Mouse (Mus musculus) splenic B cell, adult 2 months (primary cell): ENCODE results near the gene Afap1l2.

Source experiments
- DNase-seq: peaks from one replicate; pipeline ENCODE4 v3.0.0-alpha.2; 2011; ENCODE audit warnings: low read depth, low spot score
- H3K27me3 ChIP-seq: 2 replicates; pipeline ENCODE4 v1.6.1; 2012; ENCODE audit warnings: mild to moderate bottlenecking, low read length, moderate library complexity, mixed read lengths; ENCODE audit not compliant: control insufficient read depth, poor library complexity, insufficient read depth, severe bottlenecking
- H3K36me3 ChIP-seq: 2 replicates; pipeline ENCODE4 v1.6.1; 2012; ENCODE audit warnings: mild to moderate bottlenecking, low read length, moderate library complexity, mixed read lengths; ENCODE audit not compliant: control insufficient read depth, poor library complexity, insufficient read depth, severe bottlenecking

The Afap1l2 gene

DNA sequence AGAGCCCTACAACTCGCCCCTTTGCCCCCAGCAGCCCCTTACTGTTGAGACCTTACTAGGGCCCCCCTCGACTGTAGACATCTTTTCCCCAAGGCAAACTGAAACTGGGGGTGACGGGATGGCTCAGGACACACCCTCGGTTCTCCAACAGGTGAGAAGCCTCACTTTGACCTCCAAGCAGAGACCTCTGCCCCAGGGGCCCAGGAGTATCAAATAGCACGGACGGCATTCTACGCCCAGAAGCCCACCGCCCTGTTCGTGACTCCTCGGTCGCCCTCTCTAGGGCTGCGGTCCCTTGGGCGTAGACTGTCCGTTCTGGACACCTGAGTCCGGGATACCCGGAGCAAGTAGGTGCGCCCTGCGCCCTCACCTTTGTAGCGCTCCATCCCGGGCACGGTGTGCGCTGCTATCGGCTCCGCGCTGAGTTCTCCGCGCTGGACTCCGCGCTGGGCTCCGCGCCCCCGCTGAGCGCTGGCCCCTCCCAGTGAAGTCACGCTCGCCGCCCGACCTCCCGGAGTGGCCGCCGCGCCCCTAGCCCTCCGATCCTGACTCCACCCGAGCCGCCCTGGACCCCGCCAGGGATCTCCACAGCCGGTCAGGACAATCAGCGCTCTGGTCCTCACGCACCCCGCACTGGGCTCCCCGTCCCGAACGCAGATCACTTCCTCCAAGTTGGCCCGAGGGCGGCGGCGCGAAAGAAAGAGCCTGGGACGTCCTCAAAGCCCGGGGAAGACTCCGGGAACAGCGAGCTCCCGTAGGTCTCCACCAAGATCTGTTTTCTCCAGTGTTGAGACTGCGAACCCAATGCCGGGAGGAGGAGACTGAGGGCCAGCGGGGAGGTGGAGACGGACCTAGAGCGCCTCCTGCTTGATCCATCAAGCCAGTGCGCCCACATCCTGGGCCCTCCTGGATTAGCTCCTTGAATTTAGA is at the start of gene Afap1l2:
TSS of gene Afap1l2 (minus strand) at position 448 of the 930 bp plus-strand sequence.
- no peaks in the 10 kb centered on the region; the same call in 1 of the 2 replicates for H3K27me3 ChIP-seq
- H3K36me3 ChIP-seq, result no peaks in the 10 kb centered on the region
- DNase-seq, result peak; percentile 20

DNA sequence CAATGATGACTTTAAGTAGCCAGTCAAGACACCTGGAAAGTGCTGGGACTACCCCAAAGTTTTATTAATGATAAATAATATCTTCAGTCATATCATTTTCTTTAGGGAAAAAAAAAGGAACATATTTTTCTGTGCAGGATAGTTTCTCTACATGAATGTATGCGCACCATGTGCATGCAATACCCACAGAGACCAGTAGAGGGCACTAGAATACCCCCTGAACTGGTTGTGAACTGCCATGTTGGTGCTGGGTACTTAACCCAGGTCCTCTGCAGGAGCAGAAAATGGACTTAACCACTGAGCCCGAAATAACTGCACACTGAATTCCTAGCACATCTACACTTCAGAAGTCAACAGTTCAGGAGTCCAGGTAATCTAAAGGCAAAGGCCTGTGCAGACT is 49.5 kb upstream of the Afap1l2 start:
- H3K27me3 ChIP-seq, result no peaks in the 10 kb centered on the region
- peak; percentile 31 for DNase-seq
- H3K36me3 ChIP-seq, result peaks cover 39% of the 10 kb centered on the region

DNA sequence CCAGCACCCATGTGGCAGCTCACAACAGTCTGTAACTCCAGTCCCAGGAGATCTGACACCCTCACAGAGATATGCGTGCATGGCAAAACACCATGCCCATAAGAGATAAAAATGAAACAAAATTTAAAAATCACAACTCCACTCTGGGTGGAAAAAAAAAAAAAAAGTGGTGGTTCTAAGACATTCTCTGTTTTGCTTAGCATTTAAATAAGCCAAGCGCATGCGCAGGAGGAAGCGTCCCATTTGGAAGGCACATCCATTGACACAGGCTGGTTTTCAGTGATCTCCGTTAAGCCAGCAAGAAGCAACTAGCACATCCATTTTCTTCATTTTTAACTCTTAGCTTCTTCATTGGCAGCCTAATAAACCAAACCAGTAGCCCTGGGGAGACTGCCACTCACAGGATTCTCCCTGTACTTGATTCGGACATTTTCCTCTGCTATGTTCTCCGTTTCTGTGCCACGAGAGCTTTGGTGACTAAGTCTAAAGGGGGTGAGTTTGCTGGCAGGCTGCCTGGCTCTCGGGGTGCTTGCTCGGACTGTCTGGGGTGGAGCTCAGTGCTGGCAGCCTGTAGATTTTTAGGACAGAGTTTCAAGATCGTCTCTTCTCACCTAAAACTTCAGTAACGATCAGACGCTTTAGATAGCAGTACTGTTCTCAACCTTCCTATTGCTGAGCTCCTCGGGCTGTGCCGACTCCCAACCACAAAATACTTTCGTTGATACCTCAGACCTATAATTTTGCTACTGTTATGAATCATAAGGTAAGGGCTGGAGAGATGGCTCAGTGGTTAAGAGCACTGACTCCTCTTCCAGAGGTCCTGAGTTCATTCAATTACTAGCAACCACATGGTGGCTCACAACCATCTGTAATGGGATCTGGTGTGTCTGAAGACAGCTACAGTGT is 47.4 kb upstream of the Afap1l2 start:
- H3K36me3 ChIP-seq, result peaks cover 40% of the 10 kb centered on the region
- no peak for DNase-seq
- no peaks in the 10 kb centered on the region for H3K27me3 ChIP-seq

DNA sequence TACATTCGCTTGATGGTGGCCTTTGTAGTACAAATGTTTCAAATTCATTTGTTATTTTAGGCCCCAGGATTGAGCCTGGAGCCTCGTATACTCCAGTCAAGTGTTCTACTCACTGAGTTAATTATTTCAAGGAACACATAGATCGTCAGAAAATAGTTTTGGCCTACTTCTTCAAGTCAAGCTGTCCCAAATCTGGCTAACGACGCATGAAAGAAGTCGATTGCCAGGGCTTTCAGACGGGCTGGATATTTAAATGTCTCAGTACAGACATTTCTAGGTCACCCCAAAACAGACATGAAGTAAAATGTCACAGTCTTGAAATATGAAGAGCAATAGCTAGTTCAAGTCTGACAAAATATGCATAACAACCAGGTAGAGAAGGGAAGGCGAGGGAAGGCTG is 44.9 kb upstream of the Afap1l2 start:
- no peak for DNase-seq
- Histone ChIP-seq H3K27me3 (no peaks in the 10 kb centered on the region), H3K36me3 (peaks cover 28% of the 10 kb centered on the region)

DNA sequence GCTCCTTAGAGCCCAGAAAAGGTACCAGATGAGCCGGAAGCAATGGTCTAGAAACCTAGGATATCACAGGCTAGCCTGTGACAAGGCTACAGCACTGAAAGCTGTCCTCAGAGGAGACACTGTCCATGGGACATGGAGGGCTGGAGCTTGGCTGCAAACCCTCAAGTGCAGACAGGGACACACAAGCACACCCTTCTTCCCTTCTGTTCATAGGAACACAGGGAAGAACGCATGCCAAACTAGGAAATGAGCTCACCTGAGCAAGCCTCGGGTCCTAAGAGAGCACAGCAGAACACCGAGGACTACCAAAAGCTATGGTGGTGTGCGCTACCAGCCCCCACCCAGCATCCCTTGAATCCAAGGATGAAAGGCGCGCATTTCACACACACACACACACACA is 44.0 kb upstream of the Afap1l2 start:
- H3K36me3 ChIP-seq, result peaks cover 24% of the 10 kb centered on the region
- H3K27me3 ChIP-seq, result no peaks in the 10 kb centered on the region

DNA sequence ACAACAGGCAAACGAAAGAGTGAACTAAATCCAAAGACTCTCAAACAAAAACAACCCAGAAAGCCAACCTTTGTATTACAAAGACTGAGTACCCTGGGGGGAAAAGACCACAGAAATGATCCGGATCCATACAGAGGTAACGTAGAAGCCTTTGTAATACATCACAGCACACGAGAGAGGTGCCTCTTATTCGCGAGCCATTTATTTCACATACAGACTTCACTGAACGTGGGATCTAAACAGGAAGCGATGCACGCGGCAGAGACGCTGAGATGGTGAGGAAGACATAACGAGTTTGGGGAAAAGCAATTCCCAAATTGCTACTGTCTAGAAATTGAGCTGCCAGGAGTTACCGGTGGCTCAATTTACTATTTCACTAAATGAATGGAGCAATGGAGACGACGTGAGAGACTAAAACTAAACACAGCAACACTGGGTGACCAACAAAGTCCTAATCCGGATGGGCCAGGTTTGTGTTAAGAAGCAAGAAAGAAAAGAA is 41.6 kb upstream of the Afap1l2 start:
- DNase-seq, result no peak
- Histone ChIP-seq H3K36me3 (peaks cover 25% of the 10 kb centered on the region), H3K27me3 (no peaks in the 10 kb centered on the region)

More for the DNA sequence above, 44.0 kb upstream of the Afap1l2 start:
- no peak for DNase-seq

DNA sequence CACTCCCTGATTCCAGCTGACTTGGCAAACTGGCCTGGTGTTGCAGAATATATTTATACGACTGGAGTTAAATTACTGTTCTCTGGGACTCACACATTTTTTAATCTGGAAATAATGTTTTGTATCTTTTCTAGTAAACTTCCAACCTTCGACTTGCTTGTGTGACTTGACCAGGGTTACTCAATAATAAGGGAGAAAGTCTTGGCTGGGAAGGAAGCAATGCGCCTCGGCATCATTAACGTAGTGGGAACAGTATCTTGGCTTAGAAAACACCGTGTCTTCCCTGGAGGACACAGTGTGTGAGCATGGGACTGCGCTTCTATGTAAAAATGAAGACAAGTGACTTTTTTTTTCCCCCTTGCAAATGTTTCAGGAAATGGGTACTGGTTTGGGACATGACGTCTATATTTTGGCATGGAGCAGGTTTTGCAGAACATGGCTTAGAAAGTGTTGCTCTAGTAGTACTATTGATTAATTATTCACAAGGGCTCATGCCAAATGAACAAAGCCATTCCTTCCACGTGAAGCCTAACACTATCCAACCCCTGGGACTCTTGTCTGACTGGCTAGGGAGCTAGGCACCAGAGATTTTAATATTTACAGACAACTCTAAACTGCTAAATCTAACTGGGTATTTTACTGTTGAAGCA is 39.8 kb upstream of the Afap1l2 start:
- H3K27me3 ChIP-seq, result no peaks in the 10 kb centered on the region
- peaks cover 22% of the 10 kb centered on the region for H3K36me3 ChIP-seq
- no peak for DNase-seq

DNA sequence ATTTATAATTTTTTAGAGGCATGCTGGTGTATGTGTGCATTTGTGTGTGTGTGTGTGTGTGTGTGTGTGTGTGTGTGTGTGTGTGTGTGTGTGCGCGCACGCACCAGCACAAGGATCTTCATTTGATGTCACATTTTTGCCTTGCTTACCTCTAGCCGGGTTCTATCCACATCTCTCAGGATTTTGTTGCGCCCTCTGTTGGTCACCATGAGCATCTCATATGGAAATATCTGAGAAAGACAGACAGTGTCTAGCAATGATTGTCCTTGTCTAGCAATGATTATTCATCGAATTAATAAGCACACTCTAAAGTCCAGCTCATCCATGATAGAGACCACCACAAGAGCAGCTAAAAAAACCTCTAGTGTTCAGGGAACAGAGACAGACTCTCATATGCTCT is 31.2 kb upstream of the Afap1l2 start:
- Histone ChIP-seq H3K36me3 (peaks cover 28% of the 10 kb centered on the region), H3K27me3 (no peaks in the 10 kb centered on the region)
- peak; percentile 63 for DNase-seq

DNA sequence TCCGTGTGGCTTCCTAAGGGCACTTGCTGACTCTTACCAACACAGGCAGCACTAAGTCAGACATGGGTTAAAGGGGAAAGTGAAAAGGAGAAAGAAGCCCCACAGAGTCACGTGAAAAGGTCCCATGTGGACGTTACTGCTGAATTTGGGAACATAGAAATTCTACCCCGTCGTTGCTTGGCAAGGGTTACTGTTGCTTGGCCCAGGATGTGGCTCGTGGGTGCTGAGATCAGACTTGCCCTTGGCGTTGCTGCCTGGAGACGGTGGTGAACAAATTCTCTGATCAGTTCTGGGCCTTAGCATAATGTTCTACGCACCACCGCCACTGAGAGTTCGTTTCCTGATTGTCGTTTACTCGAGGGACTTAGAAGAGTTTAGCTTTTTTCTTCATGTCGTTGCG is 28.8 kb upstream of the Afap1l2 start:
- Histone ChIP-seq H3K27me3 (no peaks in the 10 kb centered on the region), H3K36me3 (peaks cover 24% of the 10 kb centered on the region)
- no peak for DNase-seq

DNA sequence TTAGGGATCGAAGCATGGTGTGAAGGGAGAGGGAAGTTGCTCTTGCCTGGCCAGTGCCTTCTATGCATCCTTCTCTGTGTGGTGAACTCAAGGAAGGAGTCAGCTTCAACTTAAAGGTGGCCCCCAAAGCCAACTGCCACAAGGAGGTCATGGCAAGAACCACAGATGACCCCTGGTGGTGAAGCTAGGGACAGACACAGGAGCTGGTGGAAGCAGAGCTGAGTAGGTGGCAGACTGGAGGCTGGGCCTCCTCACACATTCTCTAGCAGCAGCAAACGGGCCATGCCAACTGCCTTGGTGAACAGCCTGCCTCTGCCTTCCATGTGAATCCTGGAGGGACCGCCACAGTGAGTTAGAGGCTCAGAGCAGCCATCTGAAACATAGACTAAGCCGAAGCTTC is 23.6 kb upstream of the Afap1l2 start:
- DNase-seq, result peak; percentile 72
- H3K36me3 ChIP-seq, result peaks cover under 1% of the 10 kb centered on the region
- H3K27me3 ChIP-seq, result no peaks in the 10 kb centered on the region

DNA sequence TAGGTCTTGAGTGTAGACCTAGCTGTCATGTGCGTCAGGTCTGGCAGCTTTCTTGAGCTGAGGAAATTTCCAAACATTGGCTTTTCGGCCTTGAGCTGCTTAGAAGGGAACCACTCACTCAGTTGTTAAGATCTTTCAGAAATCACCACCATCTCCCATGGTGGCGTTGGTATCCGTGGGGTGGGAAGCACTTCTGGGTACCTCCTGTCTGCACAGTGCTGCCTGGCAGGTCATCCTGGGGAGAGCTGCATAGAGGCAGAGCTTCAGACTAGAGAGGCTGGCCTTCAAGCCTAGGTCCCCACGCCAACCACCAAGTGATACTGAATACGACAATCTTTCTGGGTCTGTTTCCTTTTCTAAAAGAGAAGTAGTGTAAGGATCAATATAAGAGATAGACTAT is 21.4 kb upstream of the Afap1l2 start:
- H3K27me3 ChIP-seq, result no peaks in the 10 kb centered on the region
- no peak for DNase-seq
- no peaks in the 10 kb centered on the region; the same call in 1 of the 2 replicates for H3K36me3 ChIP-seq

DNA sequence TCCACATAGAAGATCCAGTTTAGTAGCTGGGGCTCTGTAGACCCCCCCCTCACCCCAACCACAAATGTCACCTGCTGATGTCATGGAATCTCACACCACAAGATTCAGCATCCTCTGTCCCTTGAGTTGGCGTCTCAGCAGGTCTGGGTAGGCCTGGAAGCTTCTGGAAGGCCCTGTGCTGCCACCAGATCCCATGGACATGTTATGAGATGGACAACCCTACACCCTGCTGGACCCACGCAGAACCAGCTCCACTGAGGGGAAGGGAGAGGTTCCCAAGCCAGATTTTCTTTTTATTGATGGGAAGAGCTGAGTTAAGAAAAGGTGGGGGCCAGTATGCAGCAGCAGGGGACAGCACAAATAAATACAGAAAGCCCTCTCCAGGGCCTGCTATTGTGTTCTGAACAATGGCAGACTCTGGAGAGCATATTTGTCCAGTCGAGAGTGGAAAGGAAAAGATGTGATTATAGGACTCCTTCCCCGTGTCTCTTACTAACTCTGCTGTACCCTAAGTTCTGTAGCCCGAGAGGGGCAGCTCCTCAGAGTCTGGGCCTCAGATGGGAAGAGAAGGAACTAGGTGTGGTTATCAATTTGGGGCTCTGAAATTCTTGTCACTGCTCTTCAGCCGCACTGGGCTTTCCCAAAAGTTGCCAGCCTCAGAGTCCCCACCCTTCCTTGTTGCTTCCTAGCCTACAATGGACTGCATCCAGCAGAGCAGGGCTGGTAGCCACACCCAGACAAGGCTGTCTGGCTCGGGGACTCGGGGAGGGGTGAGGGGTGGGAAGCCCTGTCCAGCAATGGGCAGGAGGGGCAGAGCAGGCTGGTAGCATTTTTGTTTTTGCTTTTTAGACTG is 20.5 kb upstream of the Afap1l2 start:
- H3K27me3 ChIP-seq, result no peaks in the 10 kb centered on the region
- no peak for DNase-seq
- no peaks in the 10 kb centered on the region; the same call in 1 of the 2 replicates for H3K36me3 ChIP-seq

DNA sequence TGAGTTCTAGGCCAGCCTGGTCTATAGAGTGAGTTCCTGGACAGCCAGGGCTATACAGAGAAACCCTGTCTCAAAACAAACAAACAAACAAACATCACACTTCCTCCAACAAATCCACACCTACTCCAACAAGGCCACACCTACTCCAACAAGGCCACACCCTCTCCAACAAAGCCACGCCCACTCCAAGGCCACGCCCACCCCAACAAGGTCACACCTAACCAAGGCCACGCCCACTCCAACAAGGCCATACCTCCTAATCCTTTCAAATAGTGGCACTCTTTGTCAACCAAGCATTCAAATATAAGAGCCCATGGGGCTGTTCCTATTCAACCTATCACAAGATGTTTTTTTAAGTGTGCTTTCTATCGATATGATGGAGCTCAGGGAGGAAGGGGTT is 18.5 kb upstream of the Afap1l2 start:
- H3K27me3 ChIP-seq, result no peaks in the 10 kb centered on the region
- H3K36me3 ChIP-seq, result no peaks in the 10 kb centered on the region; the same call in 1 of the 2 replicates
- DNase-seq, result no peak

DNA sequence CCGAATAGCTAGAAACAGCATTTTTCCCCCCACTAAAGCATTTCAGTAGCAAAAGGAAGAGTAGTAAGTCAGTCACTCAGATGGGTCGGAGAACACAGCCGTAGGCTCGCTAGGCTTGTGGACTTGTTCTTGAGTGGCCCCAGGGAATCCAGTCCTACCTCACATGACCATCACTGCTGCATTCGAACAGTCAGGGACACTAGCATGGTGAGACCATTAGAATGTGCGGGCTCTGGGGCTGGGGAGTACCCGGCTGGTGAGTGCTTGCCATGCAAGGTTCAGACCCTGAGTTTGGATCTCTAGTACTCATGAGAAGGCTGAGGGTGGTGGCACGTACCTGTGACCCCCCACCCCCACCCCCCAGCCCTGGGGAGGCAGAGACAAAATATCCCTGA is 9.8 kb upstream of the Afap1l2 start:
- Histone ChIP-seq H3K36me3 (no peaks in the 10 kb centered on the region), H3K27me3 (no peaks in the 10 kb centered on the region)
- no peak for DNase-seq
